Mouse (Mus musculus): ENCODE results near the gene Apba2. TPM values are rescaled to one million over a fixed set of nuclear protein-coding genes. Genes with fewer than 3 reads are reported as not detected.

Apba2 gene
- polyA plus RNA-seq, 1 experiment = not detected

GRCm38 (mm10) chr7:64638922-64639321, 137.4 kb downstream of the Apba2 start:
- no peak for TF ChIP-seq POLR2A (IDR thresholded peaks at IDR 0.05; ENCODE audit: insufficient read length, low read depth)
- no peak for TF ChIP-seq USF1 (IDR thresholded peaks at IDR 0.05; ENCODE audit: low read depth)
- TF ChIP-seq POLR2AphosphoS2 (IDR thresholded peaks at IDR 0.05; ENCODE audit: insufficient read length, low read depth) = no peak
- no peak for TF ChIP-seq CEBPB (IDR thresholded peaks at IDR 0.05; ENCODE audit: insufficient read depth, poor library complexity, severe bottlenecking)
- TF ChIP-seq E2F4 (IDR thresholded peaks at IDR 0.05; ENCODE audit: insufficient read depth) = no peak
- no peak for TF ChIP-seq MYOD1 (IDR thresholded peaks at IDR 0.05; ENCODE audit: control insufficient read depth in 1 of 3, insufficient read length in 2 of 3, low read depth in 2 of 3)
- no peak overlapping the region for H3K4me3 ChIP-seq
- no peak overlapping the region for H3K4me2 ChIP-seq (ENCODE audit: low read depth)
- H3K79me2 ChIP-seq (ENCODE audit: control insufficient read depth, insufficient read depth) = no peaks in the 10 kb centered on the region
- H3ac ChIP-seq (ENCODE audit: control insufficient read depth, insufficient read length) = no peak overlapping the region
- H3K27me3 ChIP-seq (ENCODE audit: control insufficient read depth, insufficient read depth, insufficient read length) = no peaks in the 10 kb centered on the region
- no peaks in the 10 kb centered on the region for H3K36me3 ChIP-seq (ENCODE audit: control insufficient read depth, insufficient read depth)

DNA sequence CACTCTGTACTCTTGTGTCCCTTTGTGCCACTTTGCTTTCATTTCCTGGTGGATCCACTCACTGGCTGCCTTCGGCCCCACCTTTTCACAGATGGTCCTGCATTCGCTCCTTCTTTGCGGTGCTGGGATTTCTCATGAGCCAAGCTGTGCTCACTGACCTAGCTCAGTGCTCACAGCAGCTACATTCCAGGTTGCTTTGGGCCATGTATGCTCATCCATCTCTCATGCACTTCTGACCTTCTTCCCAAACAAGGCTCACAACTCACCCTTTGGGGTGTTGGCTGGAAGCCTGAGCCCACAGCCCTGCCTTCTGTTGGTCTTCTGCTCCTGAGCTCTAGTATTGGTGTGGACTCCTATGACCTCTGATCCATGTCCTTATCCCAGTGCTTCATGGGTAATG, 139.1 kb downstream of the Apba2 start:
- Histone ChIP-seq H3K27me3 (ENCODE audit: control insufficient read depth, insufficient read depth, insufficient read length) (no peaks in the 10 kb centered on the region), H3ac (ENCODE audit: control insufficient read depth, insufficient read length) (no peak overlapping the region), H3K4me2 (ENCODE audit: low read depth) (no peak overlapping the region), H3K79me2 (ENCODE audit: control insufficient read depth, insufficient read depth) (no peaks in the 10 kb centered on the region), H3K4me3 (no peak overlapping the region), H3K36me3 (ENCODE audit: control insufficient read depth, insufficient read depth) (no peaks in the 10 kb centered on the region)
- TF ChIP-seq MYOD1 (IDR thresholded peaks at IDR 0.05; ENCODE audit: control insufficient read depth in 1 of 3, insufficient read length in 2 of 3, low read depth in 2 of 3) = no peak

DNA sequence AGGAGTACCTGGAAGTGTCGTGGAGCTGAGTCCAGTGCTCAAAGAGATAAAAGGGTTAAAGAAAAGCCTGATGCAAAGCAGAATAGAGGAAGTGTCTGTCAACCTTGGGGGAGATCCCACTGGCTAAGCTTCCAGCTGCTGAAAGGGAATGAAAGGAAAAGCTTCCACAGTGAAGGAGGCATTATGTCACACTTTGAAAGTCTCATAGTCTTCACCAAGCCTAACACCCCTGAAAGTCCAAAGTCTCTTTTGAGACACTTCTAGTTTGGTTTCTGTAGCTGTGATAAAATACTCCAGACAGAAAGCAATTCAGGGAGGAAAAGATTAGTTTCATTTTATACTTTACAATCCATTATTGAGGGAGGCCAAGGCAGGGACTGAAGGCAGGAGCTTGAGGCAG, 141.4 kb downstream of the Apba2 start:
- no peaks in the 10 kb centered on the region for H3K79me2 ChIP-seq (ENCODE audit: control insufficient read depth, insufficient read depth)
- H3ac ChIP-seq (ENCODE audit: control insufficient read depth, insufficient read length) = no peak overlapping the region
- H3K27me3 ChIP-seq (ENCODE audit: control insufficient read depth, insufficient read depth, insufficient read length) = no peaks in the 10 kb centered on the region
- H3K4me2 ChIP-seq (ENCODE audit: low read depth) = no peak overlapping the region
- H3K36me3 ChIP-seq (ENCODE audit: control insufficient read depth, insufficient read depth) = no peaks in the 10 kb centered on the region
- TF ChIP-seq MYOD1 (IDR thresholded peaks at IDR 0.05; ENCODE audit: control insufficient read depth in 1 of 3, insufficient read length in 2 of 3, low read depth in 2 of 3) = no peak
- no peak for TF ChIP-seq USF1 (IDR thresholded peaks at IDR 0.05; ENCODE audit: low read depth)
- no peak for TF ChIP-seq E2F4 (IDR thresholded peaks at IDR 0.05; ENCODE audit: insufficient read depth)
- no peak for TF ChIP-seq TCF3 (IDR thresholded peaks at IDR 0.05; ENCODE audit: insufficient read length, low read depth)
- TF ChIP-seq MAX (IDR thresholded peaks at IDR 0.05; ENCODE audit: low read depth) = no peak
- TF ChIP-seq MYOG (IDR thresholded peaks at IDR 0.05; ENCODE audit: control insufficient read depth in 1 of 3, insufficient read depth in 1 of 3, insufficient read length in 2 of 3, low read depth in 2 of 3) = no peak
- no peak for TF ChIP-seq REST (IDR thresholded peaks at IDR 0.05; ENCODE audit: insufficient read depth, insufficient read length)
- no peak for TF ChIP-seq CEBPB (IDR thresholded peaks at IDR 0.05; ENCODE audit: insufficient read depth, poor library complexity, severe bottlenecking)
- no peak for TF ChIP-seq POLR2A (IDR thresholded peaks at IDR 0.05; ENCODE audit: insufficient read length, low read depth)
- TF ChIP-seq POLR2AphosphoS2 (IDR thresholded peaks at IDR 0.05; ENCODE audit: insufficient read length, low read depth) = no peak
- TF ChIP-seq SRF (IDR thresholded peaks at IDR 0.05; ENCODE audit: control insufficient read depth, insufficient read length, low read depth) = no peak
- TF ChIP-seq TCF12 (IDR thresholded peaks at IDR 0.05; ENCODE audit: insufficient read depth, poor library complexity, severe bottlenecking) = no peak
- no peak overlapping the region for H3K4me3 ChIP-seq

DNA sequence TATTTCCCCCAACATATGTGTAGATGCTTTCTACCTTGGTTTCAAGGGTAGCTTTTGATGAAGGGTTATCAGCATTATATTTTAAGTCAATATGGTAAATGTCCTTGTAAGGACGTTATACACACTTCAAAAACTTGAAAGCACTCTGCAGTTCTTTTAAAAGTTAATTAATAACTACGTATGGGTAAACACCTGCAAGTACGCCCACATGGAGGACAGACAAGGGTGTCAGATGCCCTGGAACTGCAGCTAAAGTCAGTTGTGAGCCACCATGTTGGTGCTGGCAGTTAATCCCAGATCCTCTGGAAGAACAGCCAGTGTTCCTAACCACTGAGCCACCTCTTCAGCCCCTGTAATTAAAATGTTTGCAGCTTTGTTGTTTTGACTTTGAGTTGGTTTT, 144.0 kb downstream of the Apba2 start:
- H3K79me2 ChIP-seq (ENCODE audit: control insufficient read depth, insufficient read depth) = no peaks in the 10 kb centered on the region
- H3K4me2 ChIP-seq (ENCODE audit: low read depth) = no peak overlapping the region
- TF ChIP-seq TCF3 (IDR thresholded peaks at IDR 0.05; ENCODE audit: insufficient read length, low read depth) (no peak), CEBPB (IDR thresholded peaks at IDR 0.05; ENCODE audit: insufficient read depth, poor library complexity, severe bottlenecking) (no peak), POLR2A (IDR thresholded peaks at IDR 0.05; ENCODE audit: insufficient read length, low read depth) (no peak)
- no peak overlapping the region for H3ac ChIP-seq (ENCODE audit: control insufficient read depth, insufficient read length)
- H3K27me3 ChIP-seq (ENCODE audit: control insufficient read depth, insufficient read depth, insufficient read length) = no peaks in the 10 kb centered on the region
- H3K4me3 ChIP-seq = no peak overlapping the region
- no peaks in the 10 kb centered on the region for H3K36me3 ChIP-seq (ENCODE audit: control insufficient read depth, insufficient read depth)

GRCm38 (mm10) chr7:64646046-64646445, 144.5 kb downstream of the Apba2 start:
- no peak overlapping the region for H3K4me2 ChIP-seq (ENCODE audit: low read depth)
- no peaks in the 10 kb centered on the region for H3K36me3 ChIP-seq (ENCODE audit: control insufficient read depth, insufficient read depth)
- no peak for TF ChIP-seq SRF (IDR thresholded peaks at IDR 0.05; ENCODE audit: control insufficient read depth, insufficient read length, low read depth)
- no peak for TF ChIP-seq MYOG (IDR thresholded peaks at IDR 0.05; ENCODE audit: control insufficient read depth in 1 of 3, insufficient read depth in 1 of 3, insufficient read length in 2 of 3, low read depth in 2 of 3)
- TF ChIP-seq TCF3 (IDR thresholded peaks at IDR 0.05; ENCODE audit: insufficient read length, low read depth) = no peak
- TF ChIP-seq POLR2A (IDR thresholded peaks at IDR 0.05; ENCODE audit: insufficient read length, low read depth) = no peak
- no peak for TF ChIP-seq CEBPB (IDR thresholded peaks at IDR 0.05; ENCODE audit: insufficient read depth, poor library complexity, severe bottlenecking)
- TF ChIP-seq POLR2AphosphoS2 (IDR thresholded peaks at IDR 0.05; ENCODE audit: insufficient read length, low read depth) = no peak
- TF ChIP-seq E2F4 (IDR thresholded peaks at IDR 0.05; ENCODE audit: insufficient read depth) = no peak
- no peak for TF ChIP-seq MAX (IDR thresholded peaks at IDR 0.05; ENCODE audit: low read depth)
- no peak for TF ChIP-seq MYOD1 (IDR thresholded peaks at IDR 0.05; ENCODE audit: control insufficient read depth in 1 of 3, insufficient read length in 2 of 3, low read depth in 2 of 3)
- no peak overlapping the region for H3ac ChIP-seq (ENCODE audit: control insufficient read depth, insufficient read length)
- no peaks in the 10 kb centered on the region for H3K79me2 ChIP-seq (ENCODE audit: control insufficient read depth, insufficient read depth)
- H3K4me3 ChIP-seq = no peak overlapping the region
- no peaks in the 10 kb centered on the region for H3K27me3 ChIP-seq (ENCODE audit: control insufficient read depth, insufficient read depth, insufficient read length)

Measured in myocyte (in vitro differentiated cells).